Mouse (Mus musculus) liver, embryonic 14.5 days (tissue): ENCODE measurements around the gene Pigv.

Source experiments
- CTCF ChIP-seq: IDR thresholded peaks from 2 replicates; pipeline ENCODE4 v1.5.1; 2016; ENCODE audit warnings: antibody characterized with exemption, low read depth, control low read depth
- EP300 ChIP-seq: IDR thresholded peaks from 2 replicates; pipeline ENCODE4 v1.6.1; 2016; ENCODE audit warnings: antibody characterized with exemption, low read depth

DNA sequence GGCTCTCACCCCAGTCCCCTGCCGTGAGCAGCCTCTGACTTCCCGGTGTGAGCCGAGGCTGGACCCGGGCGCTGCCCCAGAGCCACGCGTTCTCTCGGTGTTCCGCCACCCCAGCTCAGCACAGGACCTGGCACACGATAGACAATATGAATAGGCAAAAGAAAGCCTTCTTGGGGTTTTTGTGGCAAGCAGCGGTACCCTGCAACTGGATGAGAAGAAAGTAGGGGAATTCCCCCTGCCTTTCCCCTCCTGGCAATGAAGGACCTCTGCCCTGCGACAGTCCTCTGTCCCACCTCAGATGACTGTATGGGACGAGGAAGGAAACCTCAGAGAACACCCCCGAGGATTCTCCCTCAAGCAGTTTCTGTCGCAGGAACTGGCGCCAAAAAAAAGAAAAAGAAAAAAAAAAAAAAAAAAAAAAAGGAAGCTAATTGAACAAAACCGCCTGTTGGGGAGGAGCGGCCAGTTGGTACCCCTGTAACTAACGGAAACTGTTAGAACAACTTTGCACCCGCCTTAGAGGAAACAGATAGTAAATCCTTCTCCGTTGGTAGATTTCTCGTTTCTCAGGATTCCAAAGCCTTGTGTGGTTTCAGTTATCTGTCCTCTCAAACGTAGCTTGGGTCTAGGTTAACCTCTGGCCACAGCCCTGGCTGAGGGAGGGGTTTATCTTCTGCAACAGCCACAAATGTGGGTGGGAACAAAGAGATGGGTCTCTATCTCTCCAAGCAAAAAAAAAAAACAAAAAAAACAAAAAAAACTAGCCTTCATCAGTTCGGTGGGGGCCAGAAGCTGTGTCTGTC lies 599 bp upstream of the Pigv start:
- no peak for TF ChIP-seq CTCF
- peak; percentile 65 for TF ChIP-seq EP300
